Mouse (Mus musculus) ES-Bruce4 (cell line): Measurements from ENCODE around the gene Sipa1l1.

Source experiments
- CTCF ChIP-seq: IDR thresholded peaks from one replicate; pipeline ENCODE4 v1.8.1; 2011; ENCODE audit warnings: low read depth, low read length
- POLR2A ChIP-seq: IDR thresholded peaks from one replicate; pipeline ENCODE4 v1.8.1; 2011; ENCODE audit warnings: low read length; ENCODE audit not compliant: insufficient read depth

DNA sequence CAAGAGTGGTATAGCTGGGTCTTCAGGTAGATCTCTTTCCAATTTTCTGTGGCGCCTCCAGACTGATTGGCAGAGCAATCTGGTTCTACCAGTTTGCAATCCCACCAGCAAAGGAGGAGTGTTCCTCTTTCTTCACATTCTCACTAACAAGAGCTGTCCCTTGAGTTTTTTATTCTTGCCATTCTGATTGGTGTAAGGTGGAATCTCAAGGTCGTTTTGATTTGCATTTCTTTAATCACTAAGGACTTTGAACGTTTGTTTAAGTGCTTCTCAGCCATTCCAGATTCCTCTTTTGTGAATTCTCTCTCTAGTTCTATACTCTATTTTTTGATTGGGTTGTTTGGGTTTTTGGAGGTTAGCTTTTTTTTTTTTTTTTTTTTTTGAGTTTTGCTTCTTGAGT lies 151.1 kb downstream of the Sipa1l1 start:
- TF ChIP-seq CTCF (no peak), POLR2A (no peak)
